Mouse (Mus musculus): ENCODE results near the gene Tgm1.
A peak's percentile ranks its signal among the peaks of the same experiment; 100 is the strongest.

Tgm1 gene

DNA sequence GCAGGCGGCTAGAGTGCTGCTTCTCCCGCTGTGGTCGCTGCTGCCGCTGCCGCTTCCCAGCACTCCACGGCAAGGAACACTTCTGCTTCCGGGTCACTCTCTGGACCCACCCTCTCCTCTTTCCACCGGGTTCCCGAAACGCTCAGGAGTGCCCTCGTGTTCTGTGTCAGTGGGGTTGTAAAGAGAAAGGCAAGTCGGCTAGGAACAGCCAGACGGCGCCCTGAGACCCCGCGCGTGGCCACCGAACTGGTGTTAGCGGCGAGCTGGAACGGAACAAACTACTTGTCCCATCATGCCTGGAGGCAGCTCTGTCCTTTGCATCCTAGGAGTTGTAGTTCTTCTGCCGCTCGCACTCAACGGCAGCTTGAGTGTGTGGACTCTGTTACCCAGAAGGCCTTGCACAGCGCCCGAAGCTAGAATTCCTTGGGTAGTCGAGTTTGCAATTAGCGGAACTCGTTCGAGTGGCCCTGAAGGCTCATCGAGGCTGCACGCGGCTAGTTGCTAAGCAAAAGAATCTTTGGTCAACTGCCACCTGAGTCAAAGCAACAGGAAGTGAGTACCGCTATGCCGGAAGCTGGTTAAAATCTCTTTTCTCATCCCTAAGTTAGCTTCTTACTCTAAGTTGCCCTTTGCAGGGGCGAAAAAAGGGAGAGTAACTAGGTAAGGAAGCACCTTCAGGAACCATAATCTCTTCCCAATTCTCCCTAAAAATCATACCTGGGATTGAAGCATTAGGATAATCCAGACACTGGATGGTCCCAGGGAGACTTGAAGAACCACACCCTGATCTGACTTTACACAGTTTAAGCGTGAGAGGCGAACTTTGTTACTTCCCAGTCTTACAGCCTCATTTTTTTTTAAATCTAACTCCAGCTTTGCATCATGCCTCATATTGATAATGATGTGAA, 41.6 kb downstream of the Tgm1 start, which contains the start of the genes Gmpr2 and Nedd8:
TSS of gene Gmpr2 (plus strand) at position 109 of the 908 bp plus-strand sequence.
TSS of gene Nedd8 (minus strand) at position 292 of the 908 bp plus-strand sequence.
- DNase-seq (ENCODE audit: low spot score), result peak; percentile 93

DNA sequence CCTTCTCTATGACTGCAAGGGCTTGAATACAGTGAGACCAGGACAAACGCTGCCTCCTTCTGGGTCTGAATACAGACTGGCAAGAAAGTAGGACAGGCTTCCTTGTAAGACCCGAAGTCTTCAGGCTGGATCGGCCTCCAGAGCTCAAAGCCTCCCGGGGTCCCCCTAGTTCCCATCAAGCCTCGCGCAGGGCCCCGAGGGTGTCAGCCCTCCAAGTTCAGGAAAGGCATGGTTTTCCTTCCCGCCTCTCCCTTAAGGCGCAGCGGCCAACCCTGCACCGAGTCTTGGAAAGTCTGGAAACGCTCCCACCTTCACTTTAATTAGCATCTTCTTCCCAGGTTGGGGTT, 42.3 kb downstream of the Tgm1 start:
- no peak for DNase-seq (ENCODE audit: low spot score)

DNA sequence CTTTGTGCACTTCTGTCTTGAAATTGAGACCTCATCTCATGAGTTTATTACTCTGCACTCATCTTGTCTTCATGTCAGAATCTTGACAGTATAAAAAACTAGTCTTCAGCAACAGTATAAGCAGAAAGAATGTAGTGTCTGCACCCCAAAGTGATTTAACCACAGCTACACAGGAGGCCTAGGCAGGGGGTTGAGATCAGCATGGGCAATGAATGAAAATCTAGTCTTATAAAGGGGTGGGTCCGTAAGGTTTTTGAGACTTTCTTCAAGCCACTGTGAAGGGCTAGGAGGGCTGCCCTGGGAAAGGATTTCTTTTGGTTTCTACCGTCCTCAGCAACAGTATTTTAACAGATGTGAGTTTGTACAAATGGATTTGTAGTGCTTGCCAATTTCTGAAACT, 53.1 kb downstream of the Tgm1 start:
- DNase-seq (ENCODE audit: low spot score), result no peak

DNA sequence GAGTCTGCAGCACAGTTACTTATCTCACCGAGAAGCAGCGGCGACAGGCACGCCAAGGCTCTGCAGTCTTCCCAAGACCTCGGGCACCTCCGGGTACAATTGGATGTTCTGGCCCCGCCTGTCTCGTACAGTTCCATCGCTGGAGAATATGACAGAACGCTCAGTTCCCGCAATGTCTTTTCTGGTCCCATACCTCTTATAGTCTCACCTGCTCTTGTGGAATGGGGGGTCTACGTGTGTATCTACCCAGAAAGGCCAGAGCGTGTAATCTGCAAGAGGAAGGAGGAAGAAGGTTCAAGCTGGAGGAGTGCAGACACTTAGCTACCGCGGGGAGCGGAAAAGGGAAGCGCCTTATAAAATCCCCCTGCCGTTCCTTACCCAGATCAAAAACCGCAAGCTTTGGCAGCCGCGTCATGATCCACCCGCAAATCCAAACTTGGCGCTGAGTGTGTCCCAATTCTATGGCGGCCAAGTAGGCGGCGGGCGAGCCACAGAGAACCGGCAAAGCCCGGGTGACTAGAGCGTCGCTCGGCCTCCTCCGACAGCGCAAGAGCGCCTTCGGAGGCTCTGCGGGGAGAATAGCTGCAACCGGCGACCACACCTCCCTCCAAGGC, 53.7 kb downstream of the Tgm1 start, which contains the start of gene Mdp1:
TSS of gene Mdp1 (minus strand) at position 549 of the 614 bp plus-strand sequence.
- peak; percentile 91 for DNase-seq (ENCODE audit: low spot score)

DNA sequence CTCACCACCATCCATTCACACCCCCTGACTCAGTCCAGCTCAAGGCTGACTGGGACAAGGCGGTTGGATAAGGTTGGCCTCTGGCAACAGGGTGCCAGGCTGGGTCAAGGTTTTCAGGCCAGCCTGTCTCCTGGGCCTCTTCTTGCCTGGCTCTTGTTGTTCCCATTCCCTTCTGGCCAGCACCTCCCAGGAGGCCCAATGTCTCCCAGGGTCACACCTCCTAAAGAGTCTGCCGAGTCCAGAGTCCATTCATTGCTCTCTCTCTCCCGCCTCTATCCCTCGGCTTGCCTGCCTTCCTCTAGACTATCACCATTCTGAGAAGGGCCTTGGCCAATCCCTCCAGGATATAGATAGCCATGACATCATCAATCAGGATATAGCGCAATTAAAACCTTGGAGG, 55.7 kb downstream of the Tgm1 start:
- no peak for DNase-seq (ENCODE audit: low spot score)

DNA sequence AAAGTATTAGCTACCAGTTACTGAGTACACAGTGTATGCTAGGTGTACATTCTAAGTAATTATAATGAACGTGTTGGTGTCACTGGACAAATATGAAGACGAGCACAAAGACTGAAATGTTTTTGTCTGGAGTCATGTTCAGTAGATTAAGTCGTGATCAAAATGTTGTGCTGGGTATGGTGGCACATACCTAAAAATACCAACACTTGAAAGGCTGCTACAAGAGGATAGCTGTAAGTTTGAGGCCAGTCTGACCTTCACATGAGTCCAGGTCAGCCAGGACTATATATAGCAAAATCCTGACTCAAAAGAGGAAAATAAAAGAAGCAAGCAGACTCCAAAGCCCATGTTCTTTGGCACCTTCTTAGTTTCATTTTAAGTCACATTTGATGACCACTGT, 56.8 kb downstream of the Tgm1 start:
- no peak for DNase-seq (ENCODE audit: low spot score)

DNA sequence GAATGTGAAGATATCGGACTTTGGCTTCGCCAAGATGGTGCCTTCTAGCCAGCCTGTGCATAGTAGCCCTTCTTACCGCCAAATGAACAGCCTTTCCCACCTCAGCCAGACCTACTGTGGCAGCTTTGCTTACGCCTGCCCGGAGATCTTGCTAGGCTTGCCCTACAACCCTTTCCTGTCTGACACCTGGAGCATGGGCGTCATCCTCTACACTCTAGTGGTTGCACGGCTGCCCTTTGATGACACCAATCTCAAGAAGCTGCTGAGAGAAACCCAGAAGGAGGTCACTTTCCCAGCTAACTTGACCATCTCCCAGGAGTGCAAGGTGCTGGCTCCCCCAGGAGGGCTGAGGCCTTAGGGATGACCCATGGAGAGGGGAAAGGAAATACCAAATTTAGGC, 62.2 kb downstream of the Tgm1 start:
- no peak for DNase-seq (ENCODE audit: low spot score)
